Mouse (Mus musculus): Measurements from ENCODE around the gene Mrpl9.

- no peak for TF ChIP-seq CTCF (IDR thresholded peaks at IDR 0.05; ENCODE audit: control insufficient read depth, insufficient read depth, insufficient read length)
- TF ChIP-seq MAX (IDR thresholded peaks at IDR 0.05): no peak
- TF ChIP-seq MYOD1 (IDR thresholded peaks at IDR 0.05; ENCODE audit: control insufficient read depth, insufficient read length, low read depth): no peak
- TF ChIP-seq USF1 (IDR thresholded peaks at IDR 0.05; ENCODE audit: low read depth): no peak
- TF ChIP-seq CEBPB (IDR thresholded peaks at IDR 0.05; ENCODE audit: low read depth): no peak
- TF ChIP-seq MYOG (IDR thresholded peaks at IDR 0.05; ENCODE audit: control insufficient read depth, extremely low read depth, insufficient read length): no peak
These were observed 22.7 kb downstream of the Mrpl9 start for GRCm38 (mm10) chr3:94465632-94466430.

Data from C2C12 (cell line).